Mouse (Mus musculus) midbrain, embryonic 14.5 days (tissue): Measurements from ENCODE around the gene Dapk1. TPM values are rescaled to one million over a fixed set of nuclear protein-coding genes. Genes with fewer than 3 reads are reported as not detected.
A peak's percentile ranks its signal among the peaks of the same experiment; 100 is the strongest.

Source experiments
- ATAC-seq: fragments of 200-750 bp; cut with Nextera tagmentation; 2 replicates; pipeline ENCODE4 v1.8.0; 2017; ENCODE audit warnings: moderate number of reproducible peaks, moderate library complexity; ENCODE audit not compliant: low FRiP score, low TSS enrichment
- DNase-seq: peaks from one replicate; pipeline ENCODE4 v3.0.0-alpha.2; 2015
- H3K27ac ChIP-seq: fragments of 300-500 bp; sonication (generic); replicated peaks from 2 replicates; pipeline ENCODE4 v1.5.1; 2014; ENCODE audit warnings: mild to moderate bottlenecking, low read depth, low read length, moderate library complexity
- H3K27me3 ChIP-seq: fragments of 300-500 bp; sonication (generic); 2 replicates; pipeline ENCODE4 v1.6.1; 2014; ENCODE audit warnings: low read length, control low read depth, mixed read lengths; ENCODE audit not compliant: control insufficient read depth, insufficient read depth
- H3K36me3 ChIP-seq: fragments of 300-500 bp; sonication (generic); 2 replicates; pipeline ENCODE4 v1.6.1; 2014; ENCODE audit warnings: low read length, control low read depth; ENCODE audit not compliant: control insufficient read depth, insufficient read depth
- H3K4me1 ChIP-seq: fragments of 300-500 bp; sonication (generic); 2 replicates; pipeline ENCODE4 v1.6.1; 2014; ENCODE audit warnings: mild to moderate bottlenecking, antibody characterized with exemption, low read length, control low read depth; ENCODE audit not compliant: control insufficient read depth, insufficient read depth
- H3K4me2 ChIP-seq: fragments of 300-500 bp; sonication (generic); 2 replicates; pipeline ENCODE4 v1.6.1; 2014; ENCODE audit warnings: mild to moderate bottlenecking, low read length, moderate library complexity
- H3K4me3 ChIP-seq: fragments of 300-500 bp; sonication (generic); replicated peaks from 2 replicates; pipeline ENCODE4 v1.5.1; 2014; ENCODE audit warnings: low read depth, low read length
- H3K9ac ChIP-seq: fragments of 300-500 bp; sonication (generic); replicated peaks from 2 replicates; pipeline ENCODE4 v1.6.1; 2014; ENCODE audit warnings: mild to moderate bottlenecking, low read length, moderate library complexity
- H3K9me3 ChIP-seq: fragments of 300-500 bp; sonication (generic); 2 replicates; pipeline ENCODE4 v1.6.1; 2016; ENCODE audit warnings: low read length, control low read depth, mixed read lengths; ENCODE audit not compliant: control insufficient read depth
- WGBS: fragments of 180-500 bp; shearing (Covaris S2); extraction: QIAGEN DNeasy Blood & Tissue Kit; methylation state at CpG from one replicate; pipeline ENCODE4 v1.1.7; 2014; 5-methylcytosine and 5-hydroxymethylcytosine counted together
- polyA plus RNA-seq: library from polyadenylated mRNA; unstranded; fragments of >200 nt; fragmentation: Nextera tagmentation; extraction: Ambion mirVana; gene quantifications from 2 replicates; pipeline ENCODE4 v1.2.1, GENCODE M21; 2014

The Dapk1 gene
- polyA plus RNA-seq, 1 experiment from 2014 or later: 42.4 TPM

DNA sequence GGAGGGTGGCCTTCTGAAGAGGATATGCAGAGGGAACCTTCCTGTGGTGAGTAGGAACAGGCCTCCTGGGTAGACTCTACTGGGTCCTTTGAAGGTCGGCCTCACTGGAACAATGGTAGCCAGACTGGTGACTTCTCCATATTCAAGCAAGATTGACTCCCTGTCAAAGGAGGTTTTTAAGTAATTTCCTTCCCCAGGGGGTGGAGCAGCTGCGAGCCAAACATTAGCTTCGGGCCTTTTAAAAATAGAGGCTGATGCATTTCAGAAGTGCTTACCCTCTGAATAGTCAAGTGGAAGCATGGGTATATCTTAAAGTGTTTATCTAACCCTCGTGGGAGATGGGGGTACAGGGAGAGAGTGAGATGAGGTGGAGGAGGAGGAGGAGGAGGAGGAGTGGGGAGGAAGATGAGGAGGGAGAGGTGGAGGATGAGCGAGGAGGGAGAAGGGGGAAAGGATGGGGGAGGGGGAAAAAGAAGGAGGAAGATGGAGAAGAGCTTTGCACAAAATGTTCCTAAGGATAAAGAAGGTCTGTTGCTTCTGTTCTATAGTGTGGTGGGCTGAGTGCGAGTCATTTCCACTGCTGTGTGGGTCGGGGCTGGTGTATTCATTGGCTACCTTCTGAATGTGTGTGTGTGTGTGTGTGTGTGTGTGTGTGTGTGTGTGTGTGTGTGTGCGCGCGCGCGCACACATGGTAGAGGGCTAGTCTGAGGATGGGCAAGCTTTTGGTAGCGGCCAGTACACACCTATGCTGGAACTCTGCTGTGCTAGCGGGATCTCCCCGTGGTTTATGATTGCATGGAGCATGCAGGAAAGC is 26.3 kb downstream of the Dapk1 start:
- peak; percentile 38 for DNase-seq
- Histone ChIP-seq H3K9ac (no peak overlapping the region), H3K27me3 (no peaks in the 10 kb centered on the region), H3K4me2 (no peak overlapping the region), H3K9me3 (no peaks in the 10 kb centered on the region; the same call in 1 of the 2 replicates), H3K4me3 (no peak overlapping the region), H3K4me1 (peaks cover 10% of the 10 kb centered on the region; the same call in 1 of the 2 replicates), H3K36me3 (no peaks in the 10 kb centered on the region), H3K27ac (no peak overlapping the region)
- no peak for ATAC-seq
- WGBS: 19% methylated on average over 15 of the region's 15 CpGs

DNA sequence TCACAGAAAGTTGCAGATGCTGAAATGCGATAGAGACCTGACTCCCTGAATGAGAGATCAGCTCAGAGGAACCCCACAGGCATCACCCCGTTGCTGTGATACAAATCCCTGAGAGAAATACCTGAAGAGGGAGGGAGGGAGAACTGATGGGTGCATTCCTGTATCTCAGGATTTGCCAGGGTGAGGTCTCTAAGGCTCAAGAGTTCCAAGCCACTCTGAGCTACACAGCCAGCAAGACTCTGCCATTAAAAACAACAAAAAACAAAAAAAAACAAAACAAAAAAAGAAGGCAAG is 26.9 kb downstream of the Dapk1 start:
- Histone ChIP-seq H3K27ac (no peak overlapping the region), H3K4me1 (peaks cover 12% of the 10 kb centered on the region), H3K9me3 (no peaks in the 10 kb centered on the region; the same call in 1 of the 2 replicates), H3K4me3 (no peak overlapping the region), H3K9ac (no peak overlapping the region), H3K4me2 (no peak overlapping the region), H3K27me3 (no peaks in the 10 kb centered on the region), H3K36me3 (no peaks in the 10 kb centered on the region)
- WGBS: 6% methylated on average over 2 of the region's 2 CpGs
- DNase-seq (no peak), ATAC-seq (no peak)

DNA sequence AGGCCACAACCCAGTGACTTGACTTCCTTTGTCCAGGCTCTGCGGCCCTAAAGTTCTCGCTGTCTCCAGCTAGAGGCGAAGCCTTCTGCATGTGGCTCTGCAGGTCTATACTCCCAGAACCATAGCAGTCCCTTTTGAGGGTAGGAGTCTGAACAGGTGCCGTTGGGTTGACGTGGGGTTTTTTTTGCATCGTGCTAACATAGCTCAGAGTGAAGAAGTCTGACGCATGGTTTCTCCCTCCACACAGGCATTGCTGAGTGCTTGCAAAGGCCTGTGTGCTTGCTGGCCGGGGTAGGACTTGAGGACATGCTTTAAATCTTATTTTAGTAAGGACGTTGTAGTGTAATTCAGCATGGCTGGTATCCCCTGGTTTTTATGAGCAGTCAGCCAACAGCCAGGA is 27.7 kb downstream of the Dapk1 start:
- no peak for DNase-seq
- Histone ChIP-seq H3K9me3 (no peaks in the 10 kb centered on the region), H3K4me2 (no peak overlapping the region), H3K36me3 (no peaks in the 10 kb centered on the region), H3K4me1 (peaks cover 20% of the 10 kb centered on the region), H3K4me3 (no peak overlapping the region), H3K9ac (no peak overlapping the region), H3K27ac (no peak overlapping the region), H3K27me3 (no peaks in the 10 kb centered on the region)
- 93% methylated on average over 9 of the region's 9 CpGs for WGBS
- no peak for ATAC-seq

DNA sequence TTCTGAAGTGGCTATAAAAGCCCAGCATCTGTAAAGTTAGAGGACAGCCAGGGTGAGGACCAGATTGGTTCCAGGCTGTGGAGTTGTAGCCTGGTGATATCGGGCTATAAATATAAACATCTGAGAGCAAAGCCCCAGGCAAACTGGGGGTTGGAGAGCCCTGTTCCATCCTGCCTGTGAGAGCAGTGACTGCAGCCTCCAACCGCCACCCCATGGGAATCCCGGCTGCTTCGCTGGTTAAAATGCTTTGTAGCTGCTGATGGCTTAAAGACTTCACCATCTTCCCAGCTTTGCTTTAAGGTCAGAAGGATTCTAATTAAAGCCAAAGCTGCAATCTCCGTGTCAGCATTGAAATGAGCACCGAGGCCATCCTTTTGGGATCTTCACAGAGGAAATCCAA is 32.2 kb downstream of the Dapk1 start:
- WGBS: 25% methylated on average over 6 of the region's 6 CpGs
- H3K4me2 ChIP-seq: peak overlapping the region; percentile 21; the same call in 1 of the 2 replicates
- peak; percentile 75 for DNase-seq
- H3K27ac ChIP-seq: peak overlapping the region; percentile 70
- H3K36me3 ChIP-seq: no peaks in the 10 kb centered on the region
- no peaks in the 10 kb centered on the region for H3K9me3 ChIP-seq
- H3K4me1 ChIP-seq: peaks cover 17% of the 10 kb centered on the region
- H3K9ac ChIP-seq: no peak overlapping the region
- H3K4me3 ChIP-seq: no peak overlapping the region
- no peak for ATAC-seq
- H3K27me3 ChIP-seq: no peaks in the 10 kb centered on the region

DNA sequence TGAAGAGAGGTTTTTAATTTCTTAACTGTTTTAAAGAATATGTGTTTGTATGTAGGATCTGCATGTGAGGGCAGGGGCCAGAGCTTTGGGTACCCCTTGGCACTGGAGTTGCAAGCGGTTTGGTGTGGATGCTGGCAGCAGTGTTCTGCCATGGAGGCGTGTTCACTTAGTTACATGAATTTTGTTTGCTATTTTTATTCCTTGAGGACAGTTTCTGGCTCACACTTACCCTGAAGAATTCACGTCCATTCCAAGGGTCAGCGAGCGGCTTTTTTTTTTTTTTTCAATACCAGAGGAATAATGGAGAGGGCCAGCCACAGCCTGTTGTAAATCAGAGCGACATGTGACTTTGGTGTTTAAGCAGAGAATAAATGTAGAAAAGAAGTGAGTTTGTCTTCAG is 33.9 kb downstream of the Dapk1 start:
- Histone ChIP-seq H3K27ac (no peak overlapping the region), H3K4me1 (peaks cover 17% of the 10 kb centered on the region), H3K27me3 (no peaks in the 10 kb centered on the region), H3K4me3 (no peak overlapping the region), H3K9ac (no peak overlapping the region), H3K36me3 (no peaks in the 10 kb centered on the region), H3K9me3 (no peaks in the 10 kb centered on the region), H3K4me2 (no peak overlapping the region)
- ATAC-seq (no peak), DNase-seq (no peak)
- 76% methylated on average over 6 of the region's 6 CpGs for WGBS

DNA sequence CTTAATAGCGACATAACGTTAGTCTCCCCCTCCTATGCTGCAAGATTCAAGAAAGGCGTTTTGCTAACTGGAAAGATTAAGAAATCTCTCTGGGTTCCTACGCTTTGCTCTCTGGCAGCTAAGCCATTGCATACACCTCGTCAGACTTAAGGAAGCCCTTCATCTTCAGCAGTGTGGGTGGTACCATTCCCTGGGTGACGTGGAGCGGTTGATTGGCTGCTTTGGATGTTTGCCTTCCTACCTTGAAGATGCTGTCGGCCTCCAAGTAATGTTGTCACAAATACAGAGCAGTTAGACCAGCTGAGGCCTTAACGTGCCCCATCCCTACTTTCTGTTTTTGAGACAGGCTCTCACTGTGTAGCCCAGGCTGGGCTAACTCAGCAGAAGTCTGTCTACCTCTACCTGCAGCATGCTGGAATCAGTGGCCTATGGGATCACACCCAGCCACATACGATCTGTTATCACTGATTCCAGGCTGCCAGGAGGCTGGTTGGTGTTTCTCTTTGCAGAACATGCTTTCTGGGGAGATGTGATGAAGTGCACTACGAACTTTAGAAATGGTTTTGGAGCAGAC is 37.8 kb downstream of the Dapk1 start:
- Histone ChIP-seq H3K4me3 (no peak overlapping the region), H3K4me2 (no peak overlapping the region), H3K27me3 (no peaks in the 10 kb centered on the region), H3K4me1 (peaks cover 6% of the 10 kb centered on the region), H3K9ac (no peak overlapping the region), H3K27ac (no peak overlapping the region), H3K36me3 (no peaks in the 10 kb centered on the region), H3K9me3 (no peaks in the 10 kb centered on the region)
- WGBS: 74% methylated on average over 11 of the region's 11 CpGs
- DNase-seq (no peak), ATAC-seq (no peak)

DNA sequence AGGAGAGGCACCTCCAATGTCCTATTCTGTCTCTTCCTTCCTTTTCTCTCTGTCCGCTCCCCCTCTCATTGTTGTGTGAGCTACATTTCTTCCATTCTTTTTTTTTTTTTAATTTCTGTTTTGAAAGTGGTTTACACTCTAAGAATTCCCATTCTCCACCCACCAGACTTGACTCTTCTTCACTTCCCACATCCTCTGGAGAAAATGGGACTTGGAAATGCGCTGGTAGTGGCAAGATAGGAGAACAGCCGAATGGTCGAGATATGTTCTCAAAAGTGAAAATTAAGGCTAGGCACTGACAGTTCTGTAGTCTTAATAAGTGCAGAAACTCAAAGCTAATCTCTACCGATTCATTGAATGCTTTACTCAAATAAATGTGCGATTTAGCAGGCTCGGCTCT is 38.7 kb downstream of the Dapk1 start:
- Histone ChIP-seq H3K27me3 (no peaks in the 10 kb centered on the region), H3K4me3 (no peak overlapping the region), H3K4me2 (no peak overlapping the region), H3K9me3 (no peaks in the 10 kb centered on the region), H3K4me1 (no peaks in the 10 kb centered on the region), H3K36me3 (no peaks in the 10 kb centered on the region), H3K27ac (no peak overlapping the region), H3K9ac (no peak overlapping the region)
- ATAC-seq (no peak), DNase-seq (no peak)
- 89% methylated on average over 7 of the region's 7 CpGs for WGBS

DNA sequence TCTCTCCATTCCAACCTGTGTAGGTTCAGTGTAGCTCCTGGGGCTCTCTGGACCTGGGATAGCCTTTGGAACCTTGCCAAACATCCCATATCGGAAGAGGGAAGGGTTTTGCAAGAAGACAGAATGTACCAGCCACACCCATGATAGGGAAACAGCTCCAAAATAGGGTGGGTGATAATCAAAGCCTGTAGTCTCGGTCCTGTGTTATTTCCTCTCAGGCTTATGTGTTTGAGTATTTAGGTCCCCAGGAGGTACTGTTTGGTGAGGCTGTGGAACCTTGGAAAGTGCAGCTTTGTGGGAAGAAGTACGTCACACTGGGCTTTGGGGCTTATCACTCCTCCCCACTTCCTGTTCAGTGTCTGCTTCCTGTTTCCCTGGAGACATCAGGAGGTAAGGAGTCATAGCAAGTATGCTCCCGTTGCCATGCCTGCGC is 42.7 kb downstream of the Dapk1 start:
- H3K27ac ChIP-seq: no peak overlapping the region
- no peak overlapping the region for H3K4me3 ChIP-seq
- no peak overlapping the region for H3K9ac ChIP-seq
- H3K36me3 ChIP-seq: no peaks in the 10 kb centered on the region
- H3K4me2 ChIP-seq: no peak overlapping the region
- DNase-seq: no peak
- H3K4me1 ChIP-seq: no peaks in the 10 kb centered on the region
- 88% methylated on average over 5 of the region's 5 CpGs for whole genome bisulfite sequencing
- ATAC-seq: no peak
- no peaks in the 10 kb centered on the region for H3K27me3 ChIP-seq
- H3K9me3 ChIP-seq: no peaks in the 10 kb centered on the region

DNA sequence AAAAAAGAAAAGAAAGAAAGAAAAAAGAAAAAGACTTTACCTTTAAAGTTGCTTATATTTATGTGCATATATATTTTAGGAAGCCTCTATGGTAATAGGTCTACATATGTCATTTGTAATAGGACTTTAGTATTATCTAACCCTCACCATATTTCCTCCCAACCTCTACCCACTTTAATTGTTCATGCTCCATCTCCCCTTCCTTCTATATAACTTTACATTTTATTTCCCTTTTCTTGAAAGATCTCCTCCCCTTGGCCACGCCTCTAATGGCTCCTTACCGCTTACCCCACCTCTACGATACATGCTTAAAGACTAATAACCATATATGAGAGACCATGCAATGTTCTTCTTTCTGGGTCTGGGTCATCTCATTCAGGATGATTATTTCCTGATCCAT is 45.0 kb downstream of the Dapk1 start:
- Histone ChIP-seq H3K4me3 (no peak overlapping the region), H3K27me3 (no peaks in the 10 kb centered on the region), H3K9me3 (no peaks in the 10 kb centered on the region), H3K27ac (no peak overlapping the region), H3K4me2 (no peak overlapping the region), H3K4me1 (no peaks in the 10 kb centered on the region), H3K36me3 (no peaks in the 10 kb centered on the region), H3K9ac (no peak overlapping the region)
- ATAC-seq: no peak
- DNase-seq: no peak
- 97% methylated on average over 3 of the region's 3 CpGs for WGBS
